Mouse (Mus musculus): ENCODE data around the gene Wsb2. TPM values are rescaled to one million over a fixed set of nuclear protein-coding genes. Genes with fewer than 3 reads are reported as not detected.
"Not testable (repeated sequence)": the region's sequence is repeated elsewhere in the genome, so short reads cannot be mapped to it uniquely, and the experiment has no call there.

The Wsb2 gene
- total and polyA plus RNA-seq, 2 experiments from 2014 or later = 336 to 494 TPM

DNA sequence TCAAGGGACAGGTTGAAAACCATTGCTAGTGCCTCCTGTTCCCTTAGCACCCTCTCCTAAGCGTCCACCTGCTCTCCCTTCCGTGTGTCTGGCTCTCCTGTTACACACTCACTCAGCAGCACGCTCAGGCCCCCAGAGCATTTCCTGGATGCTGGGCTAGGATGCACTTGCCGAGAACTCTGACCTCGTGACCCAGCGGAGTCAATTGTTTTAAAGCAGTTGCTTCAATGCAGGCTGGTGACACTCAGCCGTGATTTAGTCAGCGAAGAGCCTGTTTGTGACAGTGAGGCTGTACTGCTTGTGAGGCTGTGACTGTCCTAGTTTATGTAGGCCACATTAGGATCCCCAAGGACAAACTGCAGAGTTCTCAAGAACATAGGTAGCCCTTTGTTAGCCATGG lies 10.1 kb downstream of the Wsb2 start:
- Histone ChIP-seq H3K27me3 (ENCODE audit: insufficient read depth, low read length) (no peaks in the 10 kb centered on the region), H3K4me2 (ENCODE audit: low read depth, low read length, poor library complexity, severe bottlenecking) (no peak overlapping the region), H3K36me3 (ENCODE audit: insufficient read depth, low read length) (peaks cover 67% of the 10 kb centered on the region), H3K27ac (ENCODE audit: low read depth, low read length) (no peak overlapping the region), H3K4me3 (ENCODE audit: low read depth, low read length) (no peak overlapping the region), H3K9me3 (ENCODE audit: low read length) (no peaks in the 10 kb centered on the region), H3K4me1 (ENCODE audit: insufficient read depth, low read length) (no peaks in the 10 kb centered on the region), H3K9ac (replicated peaks; ENCODE audit: low read length, poor library complexity, severe bottlenecking) (no peak overlapping the region)
- WGBS = 74% methylated on average over 8 of the region's 8 CpGs
- ATAC-seq (ENCODE audit: low FRiP score) (no peak), DNase-seq (ENCODE audit: low spot score) (no peak)
- TF ChIP-seq CTCF (IDR thresholded peaks at IDR 0.05) = no peak

DNA sequence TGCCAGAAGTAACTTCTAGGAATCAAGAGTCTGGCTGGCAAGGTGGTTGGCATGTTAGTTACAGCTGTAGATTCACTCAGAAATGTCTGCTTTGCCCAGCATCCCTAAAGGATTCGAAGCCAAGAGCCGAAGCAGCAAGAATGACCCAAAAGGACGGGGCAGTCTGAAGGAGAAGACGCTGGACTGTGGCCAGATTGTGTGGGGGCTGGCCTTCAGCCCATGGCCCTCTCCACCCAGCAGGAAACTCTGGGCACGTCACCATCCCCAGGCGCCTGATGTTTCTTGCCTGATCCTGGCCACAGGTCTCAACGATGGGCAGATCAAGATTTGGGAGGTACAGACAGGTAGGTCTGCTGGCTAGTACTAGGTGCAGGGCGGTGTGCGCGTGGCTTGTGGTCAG lies 13.5 kb downstream of the Wsb2 start:
- H3K36me3 ChIP-seq (ENCODE audit: insufficient read depth, low read length) = peaks cover 74% of the 10 kb centered on the region
- H3K4me1 ChIP-seq (ENCODE audit: insufficient read depth, low read length) = no peaks in the 10 kb centered on the region
- 89% methylated on average over 10 of the region's 10 CpGs for WGBS

DNA sequence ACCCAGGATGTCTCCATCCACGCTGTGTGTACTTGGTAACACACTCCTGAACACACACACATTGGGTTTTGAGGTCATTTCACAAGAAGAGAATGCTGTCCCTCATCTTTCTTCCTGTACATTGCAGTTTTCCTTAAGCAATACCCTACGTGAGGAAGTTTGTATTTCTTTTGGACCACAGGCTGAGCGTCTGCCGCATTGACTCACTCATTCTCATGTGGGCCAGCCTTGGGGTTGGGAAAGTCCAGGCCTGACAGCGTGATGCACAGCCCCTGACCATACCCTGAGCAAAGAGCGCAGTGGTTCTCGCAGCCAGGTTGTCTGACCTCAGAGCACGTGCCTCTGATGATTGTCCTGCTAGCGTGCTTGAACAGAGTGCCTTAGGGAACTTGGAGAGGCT lies 16.3 kb downstream of the Wsb2 start:
- Histone ChIP-seq H3K4me2 (ENCODE audit: low read depth, low read length, poor library complexity, severe bottlenecking) (no peak overlapping the region), H3K9ac (replicated peaks; ENCODE audit: low read length, poor library complexity, severe bottlenecking) (no peak overlapping the region), H3K36me3 (ENCODE audit: insufficient read depth, low read length) (peaks cover 69% of the 10 kb centered on the region), H3K27me3 (ENCODE audit: insufficient read depth, low read length) (no peaks in the 10 kb centered on the region), H3K4me1 (ENCODE audit: insufficient read depth, low read length) (no peaks in the 10 kb centered on the region), H3K9me3 (ENCODE audit: low read length) (no peaks in the 10 kb centered on the region), H3K4me3 (ENCODE audit: low read depth, low read length) (no peak overlapping the region), H3K27ac (ENCODE audit: low read depth, low read length) (no peak overlapping the region)
- DNase-seq (ENCODE audit: low spot score) (no peak), ATAC-seq (ENCODE audit: low FRiP score) (no peak)
- WGBS = 94% methylated on average over 9 of the region's 9 CpGs
- TF ChIP-seq CTCF (IDR thresholded peaks at IDR 0.05) = no peak

More for the DNA sequence above, 13.5 kb downstream of the Wsb2 start:
- H3K9ac ChIP-seq (replicated peaks; ENCODE audit: low read length, poor library complexity, severe bottlenecking) = no peak overlapping the region
- no peaks in the 10 kb centered on the region for H3K27me3 ChIP-seq (ENCODE audit: insufficient read depth, low read length)
- DNase-seq (ENCODE audit: low spot score) (no peak), ATAC-seq (ENCODE audit: low FRiP score) (no peak)
- no peak overlapping the region for H3K27ac ChIP-seq (ENCODE audit: low read depth, low read length)
- H3K9me3 ChIP-seq (ENCODE audit: low read length) = no peaks in the 10 kb centered on the region
- no peak overlapping the region for H3K4me2 ChIP-seq (ENCODE audit: low read depth, low read length, poor library complexity, severe bottlenecking)
- TF ChIP-seq CTCF (IDR thresholded peaks at IDR 0.05) = no peak
- H3K4me3 ChIP-seq (ENCODE audit: low read depth, low read length) = no peak overlapping the region

DNA sequence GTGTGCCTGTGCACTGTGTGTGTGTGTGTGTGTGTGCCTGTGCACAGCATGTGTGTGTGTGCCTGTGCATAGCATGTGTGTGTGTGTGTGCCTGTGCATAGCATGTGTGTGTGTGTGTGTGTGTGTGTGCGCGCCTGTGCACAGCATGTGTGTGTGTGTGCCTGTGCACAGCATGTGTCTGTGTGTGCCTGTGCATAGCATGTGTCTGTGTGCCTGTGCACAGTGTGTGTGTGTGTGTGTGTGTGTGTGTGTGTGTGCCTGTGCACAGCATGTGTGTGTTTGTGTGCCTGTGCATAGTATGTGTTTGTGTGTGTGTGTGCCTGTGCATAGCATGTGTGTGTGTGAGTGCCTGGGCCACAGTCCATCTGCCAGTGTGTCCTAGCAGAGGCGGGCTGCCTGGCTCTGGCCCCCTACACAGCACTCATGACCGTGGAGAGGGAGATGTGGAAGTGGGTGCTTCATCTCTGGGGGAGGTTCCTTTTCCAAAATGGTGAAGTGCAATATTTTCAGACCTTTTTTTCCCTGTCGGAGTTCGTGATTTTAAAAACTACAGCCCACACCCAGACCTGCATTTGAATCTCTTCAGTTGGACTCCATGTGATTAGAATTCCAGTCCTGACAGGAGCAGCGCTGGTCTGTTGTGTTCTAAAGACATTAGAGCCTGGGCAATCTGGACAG lies 17.4 kb downstream of the Wsb2 start:
- no peaks in the 10 kb centered on the region for H3K9me3 ChIP-seq (ENCODE audit: low read length)
- ATAC-seq (ENCODE audit: low FRiP score) (no peak), DNase-seq (ENCODE audit: low spot score) (no peak)
- WGBS = 89% methylated on average over 7 of the region's 7 CpGs
- H3K9ac ChIP-seq (replicated peaks; ENCODE audit: low read length, poor library complexity, severe bottlenecking) = no peak overlapping the region
- TF ChIP-seq CTCF (IDR thresholded peaks at IDR 0.05) = no peak
- peaks cover 63% of the 10 kb centered on the region for H3K36me3 ChIP-seq (ENCODE audit: insufficient read depth, low read length)
- no peaks in the 10 kb centered on the region for H3K27me3 ChIP-seq (ENCODE audit: insufficient read depth, low read length)
- no peak overlapping the region for H3K27ac ChIP-seq (ENCODE audit: low read depth, low read length)
- no peaks in the 10 kb centered on the region for H3K4me1 ChIP-seq (ENCODE audit: insufficient read depth, low read length)
- H3K4me2 ChIP-seq (ENCODE audit: low read depth, low read length, poor library complexity, severe bottlenecking) = no peak overlapping the region
- H3K4me3 ChIP-seq (ENCODE audit: low read depth, low read length) = no peak overlapping the region

DNA sequence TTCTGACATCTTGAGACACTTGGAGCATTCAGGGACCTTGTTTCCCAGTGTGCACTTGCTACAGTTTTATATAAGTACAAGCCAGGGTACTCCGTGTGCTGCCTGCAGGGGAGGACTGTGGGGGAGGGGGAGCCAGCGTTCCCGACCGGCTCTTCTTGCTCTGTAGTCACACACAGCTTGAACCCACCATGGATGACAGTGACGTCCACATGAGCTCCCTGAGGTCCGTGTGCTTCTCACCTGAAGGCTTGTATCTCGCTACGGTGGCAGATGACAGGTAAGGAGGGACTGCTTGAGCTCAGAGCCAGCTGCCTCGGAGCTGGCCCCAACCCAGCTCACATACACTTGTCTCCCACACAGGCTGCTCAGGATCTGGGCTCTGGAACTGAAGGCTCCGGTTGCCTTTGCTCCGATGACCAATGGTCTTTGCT lies 19.2 kb downstream of the Wsb2 start:
- ATAC-seq (ENCODE audit: low FRiP score) = no peak
- no peak overlapping the region for H3K4me3 ChIP-seq (ENCODE audit: low read depth, low read length)
- TF ChIP-seq CTCF (IDR thresholded peaks at IDR 0.05) = no peak
- H3K27ac ChIP-seq (ENCODE audit: low read depth, low read length) = no peak overlapping the region
- H3K9me3 ChIP-seq (ENCODE audit: low read length) = no peaks in the 10 kb centered on the region
- no peak overlapping the region for H3K9ac ChIP-seq (replicated peaks; ENCODE audit: low read length, poor library complexity, severe bottlenecking)
- peaks cover 63% of the 10 kb centered on the region for H3K36me3 ChIP-seq (ENCODE audit: insufficient read depth, low read length)
- 72% methylated on average over 11 of the region's 11 CpGs for WGBS
- no peaks in the 10 kb centered on the region for H3K4me1 ChIP-seq (ENCODE audit: insufficient read depth, low read length)
- no peaks in the 10 kb centered on the region for H3K27me3 ChIP-seq (ENCODE audit: insufficient read depth, low read length)
- no peak for DNase-seq (ENCODE audit: low spot score)
- H3K4me2 ChIP-seq (ENCODE audit: low read depth, low read length, poor library complexity, severe bottlenecking) = no peak overlapping the region

DNA sequence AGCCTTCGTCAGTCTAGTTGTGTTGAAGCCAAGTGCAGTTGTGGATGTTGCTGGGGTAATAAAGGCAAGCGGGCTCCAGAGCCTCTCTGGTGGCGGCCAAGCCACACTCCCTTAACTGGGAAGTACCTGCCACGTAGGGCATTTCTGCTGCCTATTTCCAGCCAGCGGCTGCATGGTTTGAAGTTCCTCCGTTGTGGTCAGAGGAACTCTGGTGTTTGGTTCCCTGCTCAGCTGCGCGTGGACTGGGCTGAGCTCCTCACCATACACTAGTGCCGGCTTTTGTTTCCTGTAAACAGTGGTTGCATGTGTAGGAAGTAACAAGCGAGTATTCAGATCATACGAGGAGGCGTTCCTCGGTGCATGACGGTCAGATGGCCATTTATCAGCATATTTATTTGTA lies 20.6 kb downstream of the Wsb2 start:
- H3K27ac ChIP-seq (ENCODE audit: low read depth, low read length); H3K4me3 ChIP-seq (ENCODE audit: low read depth, low read length); H3K27me3 ChIP-seq (ENCODE audit: insufficient read depth, low read length); DNase-seq (ENCODE audit: low spot score); H3K9ac ChIP-seq (replicated peaks; ENCODE audit: low read length, poor library complexity, severe bottlenecking); H3K4me2 ChIP-seq (ENCODE audit: low read depth, low read length, poor library complexity, severe bottlenecking); ATAC-seq (ENCODE audit: low FRiP score); H3K4me1 ChIP-seq (ENCODE audit: insufficient read depth, low read length); H3K9me3 ChIP-seq (ENCODE audit: low read length): not testable (repeated sequence)
- H3K36me3 ChIP-seq (ENCODE audit: insufficient read depth, low read length) = peaks cover 64% of the 10 kb centered on the region
- 92% methylated on average over 14 of the region's 14 CpGs for WGBS

Data from midbrain, postnatal 0 days (tissue).